Mouse (Mus musculus) layer of hippocampus, adult 18-20 months (tissue): ENCODE measurements around the gene Phf20. TPM values are rescaled to one million over a fixed set of nuclear protein-coding genes. Genes with fewer than 3 reads are reported as not detected.
"Not testable (repeated sequence)": the region's sequence is repeated elsewhere in the genome, so short reads cannot be mapped to it uniquely, and the experiment has no call there.

ENCODE experiments used
- DNase-seq, 2 experiments: peaks; one replicate each; pipeline ENCODE4 v3.0.0; 2022; ENCODE audit warnings: low spot score in 2 of 2
- long read RNA-seq: library from polyadenylated mRNA; stranded (forward); transcript quantifications from one replicate; pipeline ENCODE4 v2.0.0, GENCODE M21; 2021
- total RNA-seq, 2 experiments: library from RNA; stranded (reverse); gene quantifications; 2 replicates each; pipeline ENCODE4 v1.2.3; 2021

Phf20 gene
- 100 to 1,000 TPM; 104 to 108 TPM for total RNA-seq
- long read RNA-seq, full-length matches to known transcripts: 54 of 108 reads
- long read RNA-seq, partial matches to known transcripts: 27 of 108 reads
- long read RNA-seq, other reads (novel, unspliced or antisense): 27 of 108 reads

GRCm38 (mm10) chr2:156196302-156197128 lies at the start of gene Phf20:
Gene Phf20, plus strand, starts transcription at chr2:156196466.
- peak; percentile 95 to 98 for DNase-seq

DNA sequence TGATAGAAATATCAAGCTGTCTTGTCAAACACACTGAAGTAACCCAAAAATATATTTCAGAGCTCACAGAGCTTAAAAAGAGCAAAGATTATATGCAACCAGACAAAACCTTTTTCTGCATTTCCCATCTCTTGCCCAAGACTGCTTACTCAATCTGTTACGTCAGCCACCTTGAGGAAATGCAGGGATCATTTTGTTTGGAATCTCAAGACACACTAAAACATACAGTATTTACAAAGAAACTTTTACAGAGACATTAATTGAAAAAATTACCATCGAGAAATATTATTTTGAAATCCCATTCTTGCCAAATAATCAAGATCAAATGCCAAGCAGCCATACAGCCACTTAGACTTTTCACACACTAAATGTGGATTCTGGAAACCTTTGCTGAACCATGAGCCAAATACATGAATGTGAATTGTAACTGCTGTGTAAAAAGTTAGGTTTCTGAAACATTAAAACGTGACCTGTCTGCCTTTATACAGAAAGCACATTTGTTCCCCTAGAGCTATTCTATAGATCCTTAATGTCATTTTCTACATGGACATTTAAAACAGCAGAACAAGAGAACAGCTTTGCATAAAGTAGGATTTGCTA lies 48.9 kb upstream of the Phf20 start:
- DNase-seq: no peak

- DNase-seq: no peak
Measured at GRCm38 (mm10) chr2:156151538-156151937, 44.7 kb upstream of the Phf20 start.

- DNase-seq: no peak
Measured at GRCm38 (mm10) chr2:156165478-156165877, 30.8 kb upstream of the Phf20 start.

- DNase-seq: no peak
Measured at GRCm38 (mm10) chr2:156166557-156166956, 29.7 kb upstream of the Phf20 start.

GRCm38 (mm10) chr2:156177079-156177478 lies 19.2 kb upstream of the Phf20 start:
- DNase-seq: no peak

DNA sequence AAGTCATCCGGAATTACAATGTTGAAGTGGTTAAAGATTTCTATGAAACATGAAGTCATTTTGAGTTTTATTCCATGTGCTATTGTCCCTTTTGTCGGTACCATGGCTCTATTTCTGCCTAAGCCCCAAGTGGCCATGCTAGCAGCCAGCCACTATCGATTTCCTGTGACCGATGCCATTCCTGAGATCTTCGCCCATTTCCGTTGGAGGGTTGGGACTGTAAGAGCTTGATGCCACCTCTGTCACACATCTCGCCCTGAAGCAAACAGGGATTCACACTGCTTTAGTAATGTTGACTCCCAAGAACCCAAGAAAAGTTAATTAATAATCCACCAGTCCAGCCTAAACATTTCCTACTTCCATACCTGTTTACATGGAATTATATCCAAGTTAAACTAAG lies 18.6 kb upstream of the Phf20 start:
- DNase-seq: no peak

GRCm38 (mm10) chr2:156179046-156179795 lies 17.0 kb upstream of the Phf20 start:
- DNase-seq: peak; percentile 54 to 75

DNA sequence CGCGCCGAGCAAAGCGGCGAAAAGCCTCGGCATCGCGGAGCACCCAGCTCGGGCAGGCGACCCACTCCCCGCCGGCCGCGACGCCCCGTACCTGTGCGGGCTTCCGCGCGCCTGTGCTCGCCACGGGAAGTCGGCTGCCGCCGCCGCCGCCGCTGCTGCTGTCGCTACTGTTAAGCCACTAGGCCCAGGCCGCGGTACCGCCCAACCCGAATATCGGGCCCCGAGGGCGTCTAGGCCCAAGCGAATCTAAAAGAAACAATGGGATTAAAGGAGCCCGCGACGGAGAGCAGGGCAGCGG lies 16.5 kb upstream of the Phf20 start:
- DNase-seq: no peak

- DNase-seq: peak; percentile 100
Measured at GRCm38 (mm10) chr2:156180094-156180821, 16.0 kb upstream of the Phf20 start, which contains the start of gene Rbm39. Gene Rbm39, minus strand, starts transcription at chr2:156180238.

DNA sequence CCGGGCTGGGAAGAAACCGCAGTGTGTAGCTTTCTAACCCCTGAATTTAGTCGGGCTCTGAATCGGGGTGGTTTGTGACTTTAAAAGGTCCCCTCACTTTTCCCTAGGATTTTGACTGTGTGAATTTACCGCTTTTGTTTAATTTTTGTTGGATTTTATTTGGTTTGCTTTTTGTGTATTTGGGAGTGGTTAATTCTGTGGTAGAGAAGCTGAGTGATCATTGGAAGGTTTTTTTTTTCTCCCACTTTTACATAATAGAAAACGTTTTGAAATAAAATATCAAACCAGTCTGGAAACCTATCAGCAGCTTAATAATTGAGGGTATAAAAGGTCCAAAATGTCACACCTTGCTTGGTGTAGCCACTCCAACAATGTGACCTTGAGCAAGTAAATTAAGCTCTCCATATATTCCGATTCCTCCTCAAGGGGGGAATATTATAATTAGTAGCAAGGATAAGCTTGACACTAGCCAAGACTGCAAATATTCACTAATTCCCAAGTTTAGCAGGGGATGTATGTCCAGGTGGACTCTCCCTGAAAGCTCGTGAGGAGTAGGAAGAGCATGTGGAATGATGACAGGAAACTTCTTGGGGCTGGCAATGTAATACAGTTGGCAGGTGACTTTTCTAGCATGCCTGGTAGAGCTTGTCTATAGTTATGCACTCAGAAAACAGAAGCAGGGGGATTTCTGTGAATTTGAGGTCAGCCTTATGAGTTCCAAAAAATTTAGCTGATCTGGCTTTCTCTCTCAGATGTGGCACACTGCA lies 15.3 kb upstream of the Phf20 start:
- DNase-seq: no peak

GRCm38 (mm10) chr2:156181592-156181991 lies 14.7 kb upstream of the Phf20 start:
- DNase-seq: no peak

DNA sequence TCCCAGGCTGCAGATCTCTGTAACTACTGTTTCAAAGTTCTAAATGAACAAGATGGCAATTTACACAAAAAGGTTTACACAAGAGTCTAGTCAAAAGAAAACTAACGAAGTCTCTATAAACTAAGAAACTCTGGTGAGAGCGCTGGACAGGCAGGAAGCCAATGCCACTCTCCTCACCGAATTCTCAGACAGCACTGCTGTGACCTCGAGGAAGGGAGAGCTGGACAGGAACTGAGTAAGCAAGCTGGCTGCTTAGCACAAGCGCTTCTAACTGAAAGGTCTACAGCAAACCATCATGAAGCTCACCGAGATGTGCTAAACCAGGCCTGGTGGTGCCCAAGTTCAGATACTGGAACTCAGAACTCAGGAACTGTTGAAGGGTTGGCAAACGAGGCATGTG lies 7.0 kb upstream of the Phf20 start:
- not testable (repeated sequence) for DNase-seq

GRCm38 (mm10) chr2:156190004-156190896 lies 6.0 kb upstream of the Phf20 start:
- DNase-seq: no peak

DNA sequence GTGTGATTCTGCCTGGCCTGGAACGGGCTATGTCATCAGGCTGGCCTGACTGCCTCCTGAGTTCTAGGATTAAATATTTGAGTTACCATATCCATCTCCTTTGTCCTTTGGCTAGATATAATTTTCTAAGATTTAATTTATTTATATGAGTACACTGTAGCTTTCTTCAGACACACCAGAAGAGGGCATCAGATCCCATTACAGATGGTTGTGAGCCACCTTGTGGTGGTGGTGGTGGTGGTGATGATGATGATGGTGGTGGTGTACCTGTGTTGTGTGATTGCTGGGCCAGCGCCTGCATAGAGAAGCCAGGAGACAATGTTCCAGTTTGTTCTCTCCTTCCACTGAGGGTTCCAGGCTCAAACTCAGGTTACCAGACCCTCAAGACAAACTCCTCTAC lies 4.7 kb upstream of the Phf20 start:
- DNase-seq: no peak

- no peak for DNase-seq
Measured at GRCm38 (mm10) chr2:156192068-156192467, 4.2 kb upstream of the Phf20 start.

DNA sequence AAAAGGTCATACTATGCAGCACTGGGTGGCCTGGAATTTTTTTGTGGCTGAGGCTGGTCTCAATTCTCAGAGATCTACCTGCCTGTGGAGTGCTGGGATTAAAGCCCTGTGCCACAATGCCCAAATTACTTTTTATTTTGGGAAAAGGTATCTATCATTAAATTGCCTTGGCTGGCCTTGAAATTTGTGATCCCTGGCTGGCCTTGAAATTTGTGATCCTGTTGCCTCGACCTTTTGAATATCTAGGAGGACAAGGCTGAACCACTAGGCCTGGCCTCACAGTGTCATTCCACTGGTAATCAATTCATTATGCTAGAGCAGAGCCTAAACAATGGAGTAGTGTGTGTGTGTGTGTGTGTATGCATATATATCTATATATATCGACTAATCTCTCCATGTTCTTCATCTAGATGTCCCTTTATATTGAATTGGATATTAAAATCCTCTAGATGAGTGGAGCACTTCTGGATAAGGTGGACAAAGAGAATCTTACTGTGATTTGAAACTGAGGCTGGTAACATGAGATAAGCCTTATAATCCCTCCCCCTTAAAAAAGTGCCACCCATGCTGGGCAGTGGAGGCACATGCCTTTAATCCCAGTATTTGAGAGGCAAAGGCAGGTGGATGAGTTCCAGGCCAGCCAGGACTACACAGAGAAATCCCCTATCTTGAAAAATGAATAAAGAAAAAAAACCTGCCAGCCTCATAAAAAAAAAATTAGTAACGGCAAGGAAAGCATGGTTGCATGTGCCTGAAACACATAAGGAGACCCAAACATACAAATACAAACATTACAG lies 3.0 kb upstream of the Phf20 start:
- no peak for DNase-seq

GRCm38 (mm10) chr2:156194571-156194970 lies 1.7 kb upstream of the Phf20 start:
- no peak for DNase-seq
